Mouse (Mus musculus): ENCODE results near the gene Samd1.

Gene Samd1

GRCm38 (mm10) chr8:84046505-84046904 is 49.0 kb downstream of the Samd1 start:
- DNase-seq (ENCODE audit: extremely low spot score, low read depth, low spot score) = no peak

- no peak for DNase-seq (ENCODE audit: extremely low spot score, low read depth, low spot score)
These were observed 50.7 kb downstream of the Samd1 start for GRCm38 (mm10) chr8:84048171-84048570.
